8 mouse cellular contexts compared by ENCODE assay signal in the genomic region with DNA sequence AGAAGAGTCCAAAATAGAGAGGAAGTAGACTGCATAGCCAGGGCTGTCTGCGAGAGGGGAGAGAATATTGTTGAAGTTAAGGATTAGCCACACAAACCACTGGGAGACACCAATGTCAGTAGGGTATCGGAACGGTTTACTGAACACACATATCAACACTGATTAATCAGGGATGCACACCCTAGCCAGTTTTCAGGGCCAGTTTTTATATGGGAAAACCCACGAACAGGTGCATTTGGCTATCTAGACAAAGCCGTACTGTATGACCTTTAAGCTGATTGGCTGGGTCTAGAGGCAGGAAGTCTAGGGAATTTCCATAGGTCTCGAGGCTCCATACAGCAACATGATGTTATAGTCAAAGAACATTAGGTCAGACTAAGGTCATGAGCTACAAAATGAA. TPM values are rescaled to one million over a fixed set of nuclear protein-coding genes. Genes with fewer than 3 reads are reported as not detected.
DNase-seq lines count a peak whose midpoint lies in the region; ATAC-seq and TF ChIP-seq lines count a peak whose summit lies in the region.

No protein-coding gene starts in this region.

- peak overlapping the region; percentile 90 for H3K4me3 ChIP-seq in kidney, embryonic 15.5 days (replicated peaks)
- H3K4me3 ChIP-seq in G1E (ENCODE audit: low read depth, low read length) = peak overlapping the region; percentile 89
- peak overlapping the region; percentile 87 for H3K4me3 ChIP-seq in hindbrain, embryonic 11.5 days (ENCODE audit: low read depth, low read length)
- H3K4me3 ChIP-seq in midbrain, embryonic 13.5 days (replicated peaks) = peak overlapping the region; percentile 81

- 0 out of 2 replicates have a peak, but pooled peaks cover 8% of the 10 kb centered on the region for H3K36me3 ChIP-seq in kidney, embryonic 15.5 days
- H3K36me3 ChIP-seq in G1E (replicated peaks) = peaks cover 11% of the 10 kb centered on the region
- no peaks in the 10 kb centered on the region for H3K36me3 ChIP-seq in hindbrain, embryonic 11.5 days (ENCODE audit: control insufficient read depth, insufficient read depth, low read length)
- no peaks in the 10 kb centered on the region for H3K36me3 ChIP-seq in midbrain, embryonic 13.5 days

- peak overlapping the region; percentile 42 for H3K9ac ChIP-seq in kidney, embryonic 15.5 days
- H3K9ac ChIP-seq in hindbrain, embryonic 11.5 days (ENCODE audit: low read depth, low read length) = peak overlapping the region; percentile 42; the same call in 1 of the 2 replicates
- H3K9ac ChIP-seq in midbrain, embryonic 13.5 days (replicated peaks) = peak overlapping the region; percentile 44; the same call in 1 of the 2 replicates

- H3K4me2 ChIP-seq in kidney, embryonic 15.5 days = peak overlapping the region; percentile 93
- H3K4me2 ChIP-seq in hindbrain, embryonic 11.5 days (replicated peaks; ENCODE audit: low read depth, low read length) = peak overlapping the region; percentile 84
- peak overlapping the region; percentile 87 for H3K4me2 ChIP-seq in midbrain, embryonic 13.5 days (replicated peaks)

- peak overlapping the region; percentile 90 for H3K27ac ChIP-seq in kidney, embryonic 15.5 days
- H3K27ac ChIP-seq in hindbrain, embryonic 11.5 days (ENCODE audit: low read depth, low read length) = no peak overlapping the region
- peak overlapping the region; percentile 80 for H3K27ac ChIP-seq in midbrain, embryonic 13.5 days

- no peak for DNase-seq in kidney, postnatal 25 days
- peak; percentile 50 for DNase-seq in G1E (ENCODE audit: low spot score)
- DNase-seq in hindbrain, embryonic 11.5 days (ENCODE audit: low spot score) = no peak
- DNase-seq in cerebellum, postnatal 14 days = no peak
- DNase-seq in thymus, postnatal 10 days (ENCODE audit: low spot score in 2 of 2) = no peak
- DNase-seq in cerebellum, adult 9-11 months = no peak

- H3K9me3 ChIP-seq in kidney, embryonic 15.5 days (replicated peaks) = no peaks in the 10 kb centered on the region; the same call in 1 of the 2 replicates
- H3K9me3 ChIP-seq in G1E (replicated peaks) = 0 out of 2 replicates have a peak, but pooled peaks cover 3% of the 10 kb centered on the region
- H3K9me3 ChIP-seq in hindbrain, embryonic 11.5 days (ENCODE audit: control insufficient read depth, low read length) = no peaks in the 10 kb centered on the region
- no peaks in the 10 kb centered on the region for H3K9me3 ChIP-seq in midbrain, embryonic 13.5 days

- peak; percentile 0; the same call in 1 of the 2 replicates for ATAC-seq in kidney, embryonic 15.5 days (replicated peaks; ENCODE audit: low FRiP score)
- ATAC-seq in G1E (ENCODE audit: extremely low read depth, insufficient number of reproducible peaks, low FRiP score, poor library complexity, severe bottlenecking) = no peak
- ATAC-seq in hindbrain, embryonic 11.5 days (ENCODE audit: low FRiP score) = 0 out of 2 replicates have a peak, but pooled peaks have one; percentile 1
- ATAC-seq in midbrain, embryonic 13.5 days = peak; percentile 10; the same call in 1 of the 2 replicates

- peaks cover 32% of the 10 kb centered on the region for H3K4me1 ChIP-seq in kidney, embryonic 15.5 days
- peaks cover 39% of the 10 kb centered on the region for H3K4me1 ChIP-seq in G1E (ENCODE audit: insufficient read depth, low read depth, low read length)
- H3K4me1 ChIP-seq in hindbrain, embryonic 11.5 days (replicated peaks; ENCODE audit: control insufficient read depth, insufficient read depth, low read length) = no peaks in the 10 kb centered on the region
- H3K4me1 ChIP-seq in midbrain, embryonic 13.5 days (replicated peaks) = peaks cover 18% of the 10 kb centered on the region

- no peak for TF ChIP-seq CTCF in G1E (IDR thresholded peaks at IDR 0.05; ENCODE audit: low read depth, low read length)

- whole genome bisulfite sequencing in kidney, embryonic 15.5 days = 36% methylated on average over 6 of the region's 6 CpGs
- WGBS in hindbrain, embryonic 11.5 days = 45% methylated on average over 6 of the region's 6 CpGs
- WGBS in midbrain, embryonic 13.5 days = 38% methylated on average over 6 of the region's 6 CpGs

- H3K27me3 ChIP-seq in kidney, embryonic 15.5 days = no peaks in the 10 kb centered on the region
- peaks cover 8% of the 10 kb centered on the region for H3K27me3 ChIP-seq in G1E (ENCODE audit: insufficient read depth, low read length)
- H3K27me3 ChIP-seq in hindbrain, embryonic 11.5 days (ENCODE audit: control insufficient read depth, insufficient read depth, low read length) = no peaks in the 10 kb centered on the region
- H3K27me3 ChIP-seq in midbrain, embryonic 13.5 days = peaks cover 12% of the 10 kb centered on the region; the same call in 1 of the 2 replicates

RNA-seq across cellular contexts. Expression of gene Sdhaf1, which starts 0.8 kb away (rescaled TPM):
- 17.3 and 18.7 TPM in 2 replicates for polyA plus RNA-seq in kidney, embryonic 15.5 days (2015; fragmentation: Nextera tagmentation; extraction: Ambion mirVana)
- 4.1 and 4.3 TPM in 2 replicates for total RNA-seq in G1E (2014; fragmentation: Nextera tagmentation)
- total RNA-seq in G1E (2017) = 8.9 and 11.4 TPM in 2 replicates
- 9.2 and 11.7 TPM in 2 replicates for polyA plus RNA-seq in G1E (2012)
- polyA plus RNA-seq in hindbrain, embryonic 11.5 days (2014; fragmentation: Nextera tagmentation; extraction: Ambion mirVana) = 20.9 and 23.2 TPM in 2 replicates
- 21.2 and 23.6 TPM in 2 replicates for polyA plus RNA-seq in midbrain, embryonic 13.5 days (2015; fragmentation: Nextera tagmentation; extraction: Ambion mirVana)

RNA-seq across cellular contexts. Expression of gene E130208F15Rik, which starts 1.3 kb away (rescaled TPM):
- 2.6 TPM in 1 of 2 replicates, not detected in the other for polyA plus RNA-seq in kidney, embryonic 15.5 days (2015; fragmentation: Nextera tagmentation; extraction: Ambion mirVana)
- total RNA-seq in G1E (2014; fragmentation: Nextera tagmentation) (1.3 and 1.6 TPM in 2 replicates), G1E (2017) (2.3 and 2.4 TPM in 2 replicates)
- polyA plus RNA-seq in G1E (2012) = 0.49 and 0.85 TPM in 2 replicates
- polyA plus RNA-seq in hindbrain, embryonic 11.5 days (2014; fragmentation: Nextera tagmentation; extraction: Ambion mirVana) = 1.4 and 3.3 TPM in 2 replicates
- polyA plus RNA-seq in midbrain, embryonic 13.5 days (2015; fragmentation: Nextera tagmentation; extraction: Ambion mirVana) = not detected in 2 replicates

RNA-seq across cellular contexts. Expression of gene Syne4, which starts 8.3 kb away (rescaled TPM):
- 88.2 and 97.7 TPM in 2 replicates for polyA plus RNA-seq in kidney, embryonic 15.5 days (2015; fragmentation: Nextera tagmentation; extraction: Ambion mirVana)
- total RNA-seq in G1E (2014; fragmentation: Nextera tagmentation) (2.1 and 5.4 TPM in 2 replicates), G1E (2017) (1.0 and 2.6 TPM in 2 replicates)
- polyA plus RNA-seq in G1E (2012) = 2.8 and 4.0 TPM in 2 replicates
- polyA plus RNA-seq in hindbrain, embryonic 11.5 days (2014; fragmentation: Nextera tagmentation; extraction: Ambion mirVana) = 17.4 and 18.7 TPM in 2 replicates
- 10.8 and 11.7 TPM in 2 replicates for polyA plus RNA-seq in midbrain, embryonic 13.5 days (2015; fragmentation: Nextera tagmentation; extraction: Ambion mirVana)

RNA-seq across cellular contexts. Expression of gene Alkbh6, which starts 14.3 kb away (rescaled TPM):
- polyA plus RNA-seq in kidney, embryonic 15.5 days (2015; fragmentation: Nextera tagmentation; extraction: Ambion mirVana) = 94.7 and 95.7 TPM in 2 replicates
- total RNA-seq in G1E (2014; fragmentation: Nextera tagmentation) (17.2 and 22.1 TPM in 2 replicates), G1E (2017) (18.5 and 24.1 TPM in 2 replicates)
- 44.2 and 52.2 TPM in 2 replicates for polyA plus RNA-seq in G1E (2012)
- polyA plus RNA-seq in hindbrain, embryonic 11.5 days (2014; fragmentation: Nextera tagmentation; extraction: Ambion mirVana) = 82.1 and 85.2 TPM in 2 replicates
- polyA plus RNA-seq in midbrain, embryonic 13.5 days (2015; fragmentation: Nextera tagmentation; extraction: Ambion mirVana) = 128 and 132 TPM in 2 replicates

RNA-seq across cellular contexts. Expression of gene Clip3, which starts 31.3 kb away (rescaled TPM):
- 33.3 and 36.5 TPM in 2 replicates for polyA plus RNA-seq in kidney, embryonic 15.5 days (2015; fragmentation: Nextera tagmentation; extraction: Ambion mirVana)
- total RNA-seq in G1E (2014; fragmentation: Nextera tagmentation) (not detected in 2 replicates), G1E (2017) (0.33 TPM in 1 of 2 replicates, not detected in the other)
- polyA plus RNA-seq in G1E (2012) = not detected in 2 replicates
- 66.7 and 78.4 TPM in 2 replicates for polyA plus RNA-seq in hindbrain, embryonic 11.5 days (2014; fragmentation: Nextera tagmentation; extraction: Ambion mirVana)
- polyA plus RNA-seq in midbrain, embryonic 13.5 days (2015; fragmentation: Nextera tagmentation; extraction: Ambion mirVana) = 92.0 and 99.2 TPM in 2 replicates
